In the genomic region with DNA sequence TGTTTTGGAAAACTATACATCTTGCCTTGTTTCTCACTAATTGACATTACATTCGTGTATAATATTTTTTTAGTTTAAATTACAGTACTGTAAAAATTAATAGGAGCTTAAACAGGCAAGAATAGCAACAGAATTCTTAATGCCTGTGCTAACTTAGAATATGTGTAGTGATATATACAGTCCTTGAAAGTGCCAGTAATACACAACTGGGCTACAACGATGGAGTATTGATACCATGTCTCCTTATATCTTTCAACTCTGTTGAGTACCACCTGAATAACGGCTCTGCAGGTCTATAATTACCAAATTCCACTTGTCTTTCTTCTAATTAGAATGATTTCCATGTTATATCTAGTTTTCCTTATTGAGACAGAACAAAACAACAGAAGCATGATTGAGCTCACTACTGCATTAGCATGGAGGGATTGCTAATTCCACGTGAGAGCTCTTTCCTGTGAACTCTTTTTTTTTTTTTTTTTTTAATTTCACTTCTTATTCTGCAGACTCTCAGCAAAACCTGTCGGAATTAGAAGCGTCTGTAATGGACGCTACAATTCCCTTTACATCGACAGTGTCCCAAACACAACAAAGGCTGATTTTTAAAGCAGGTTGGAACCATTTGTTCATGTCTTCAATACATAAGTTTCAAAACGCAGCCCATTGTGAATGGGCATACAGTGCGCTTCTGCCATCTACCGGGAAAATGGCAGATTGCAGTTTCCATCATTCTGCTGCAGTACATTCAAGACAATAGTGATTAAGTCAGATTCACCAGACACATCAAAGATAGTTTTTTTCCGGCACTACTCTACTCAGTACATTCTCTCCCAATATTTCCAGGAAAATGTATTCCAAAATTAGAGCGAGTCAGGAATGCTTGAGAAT, we compare ENCODE assay signal across 8 mouse cellular contexts.
DNase-seq lines count a peak whose midpoint lies in the region; ATAC-seq lines count a peak whose summit lies in the region.

No protein-coding gene starts in this region.

- H3K9me3 ChIP-seq in forebrain, embryonic 11.5 days (ENCODE audit: control insufficient read depth, low read length) = no peaks in the 10 kb centered on the region
- H3K9me3 ChIP-seq in hindbrain, embryonic 11.5 days (ENCODE audit: control insufficient read depth, low read length) = no peaks in the 10 kb centered on the region
- H3K9me3 ChIP-seq in lung, embryonic 16.5 days (ENCODE audit: control insufficient read depth, low read length) = no peaks in the 10 kb centered on the region

- H3K27ac ChIP-seq in forebrain, embryonic 11.5 days (ENCODE audit: low read depth, low read length) = no peak overlapping the region
- H3K27ac ChIP-seq in hindbrain, embryonic 11.5 days (ENCODE audit: low read depth, low read length) = no peak overlapping the region
- no peak overlapping the region for H3K27ac ChIP-seq in lung, embryonic 16.5 days (ENCODE audit: low read length)

- no peaks in the 10 kb centered on the region for H3K36me3 ChIP-seq in forebrain, embryonic 11.5 days (ENCODE audit: control insufficient read depth, insufficient read depth, low read length)
- H3K36me3 ChIP-seq in hindbrain, embryonic 11.5 days (ENCODE audit: control insufficient read depth, insufficient read depth, low read length) = no peaks in the 10 kb centered on the region
- no peaks in the 10 kb centered on the region for H3K36me3 ChIP-seq in lung, embryonic 16.5 days (ENCODE audit: control insufficient read depth, insufficient read depth, low read length)

- 29% methylated on average over 13 of the region's 13 CpGs for WGBS in forebrain, embryonic 11.5 days
- 26% methylated on average over 13 of the region's 13 CpGs for WGBS in hindbrain, embryonic 11.5 days
- WGBS in lung, embryonic 16.5 days = 24% methylated on average over 13 of the region's 13 CpGs

- peak overlapping the region; percentile 31; the same call in 1 of the 2 replicates for H3K4me2 ChIP-seq in forebrain, embryonic 11.5 days (ENCODE audit: low read depth, low read length, severe bottlenecking)
- no peak overlapping the region; the same call in 1 of the 2 replicates for H3K4me2 ChIP-seq in hindbrain, embryonic 11.5 days (replicated peaks; ENCODE audit: low read depth, low read length)
- H3K4me2 ChIP-seq in lung, embryonic 16.5 days (ENCODE audit: low read depth, low read length) = peak overlapping the region; percentile 47

- no peaks in the 10 kb centered on the region for H3K4me1 ChIP-seq in forebrain, embryonic 11.5 days (replicated peaks; ENCODE audit: control insufficient read depth, insufficient read depth, low read length)
- no peaks in the 10 kb centered on the region for H3K4me1 ChIP-seq in hindbrain, embryonic 11.5 days (replicated peaks; ENCODE audit: control insufficient read depth, insufficient read depth, low read length)
- no peaks in the 10 kb centered on the region for H3K4me1 ChIP-seq in lung, embryonic 16.5 days (replicated peaks; ENCODE audit: control insufficient read depth, insufficient read depth, low read length)

- no peaks in the 10 kb centered on the region for H3K27me3 ChIP-seq in forebrain, embryonic 11.5 days (ENCODE audit: control insufficient read depth, insufficient read depth, low read length)
- no peaks in the 10 kb centered on the region for H3K27me3 ChIP-seq in hindbrain, embryonic 11.5 days (ENCODE audit: control insufficient read depth, insufficient read depth, low read length)
- no peaks in the 10 kb centered on the region for H3K27me3 ChIP-seq in lung, embryonic 16.5 days (ENCODE audit: control insufficient read depth, insufficient read depth, low read depth, low read length)

- H3K4me3 ChIP-seq in forebrain, embryonic 11.5 days (ENCODE audit: low read depth, low read length) = no peak overlapping the region
- no peak overlapping the region for H3K4me3 ChIP-seq in hindbrain, embryonic 11.5 days (ENCODE audit: low read depth, low read length)
- 0 out of 2 replicates have a peak overlapping the region, but pooled peaks have one; percentile 18 for H3K4me3 ChIP-seq in lung, embryonic 16.5 days (ENCODE audit: low read length)

- no peak overlapping the region for H3K9ac ChIP-seq in forebrain, embryonic 11.5 days (ENCODE audit: low read length)
- H3K9ac ChIP-seq in hindbrain, embryonic 11.5 days (ENCODE audit: low read depth, low read length) = no peak overlapping the region
- no peak overlapping the region for H3K9ac ChIP-seq in lung, embryonic 16.5 days (ENCODE audit: low read length)

- DNase-seq in MN1 (ENCODE audit: low spot score) = peak; percentile 48
- DNase-seq in brain, embryonic 18.5 days (ENCODE audit: low read depth, low spot score) = peak; percentile 81
- peak; percentile 74 for DNase-seq in forebrain, embryonic 11.5 days (ENCODE audit: low spot score)
- peak; percentile 89 for DNase-seq in hindbrain, embryonic 11.5 days (ENCODE audit: low spot score)
- DNase-seq in layer of hippocampus, adult 8-10 months (ENCODE audit: low spot score in 2 of 2) = peak; percentile 39 to 87
- peak; percentile 83 for DNase-seq in retina, postnatal 1 day

- ATAC-seq in forebrain, embryonic 11.5 days (replicated peaks; ENCODE audit: low FRiP score) = peak; percentile 85
- ATAC-seq in hindbrain, embryonic 11.5 days (ENCODE audit: low FRiP score) = peak; percentile 69
- ATAC-seq in lung, embryonic 16.5 days (ENCODE audit: low read depth) = 0 out of 2 replicates have a peak, but pooled peaks have one; percentile 62
- no peak for ATAC-seq in monocyte, adult 5-6 weeks (replicated peaks; ENCODE audit: insufficient number of reproducible peaks, low FRiP score, low TSS enrichment, poor library complexity, severe bottlenecking)
